Comparison of ENCODE assay signal across 10 mouse cellular contexts in the genomic region with DNA sequence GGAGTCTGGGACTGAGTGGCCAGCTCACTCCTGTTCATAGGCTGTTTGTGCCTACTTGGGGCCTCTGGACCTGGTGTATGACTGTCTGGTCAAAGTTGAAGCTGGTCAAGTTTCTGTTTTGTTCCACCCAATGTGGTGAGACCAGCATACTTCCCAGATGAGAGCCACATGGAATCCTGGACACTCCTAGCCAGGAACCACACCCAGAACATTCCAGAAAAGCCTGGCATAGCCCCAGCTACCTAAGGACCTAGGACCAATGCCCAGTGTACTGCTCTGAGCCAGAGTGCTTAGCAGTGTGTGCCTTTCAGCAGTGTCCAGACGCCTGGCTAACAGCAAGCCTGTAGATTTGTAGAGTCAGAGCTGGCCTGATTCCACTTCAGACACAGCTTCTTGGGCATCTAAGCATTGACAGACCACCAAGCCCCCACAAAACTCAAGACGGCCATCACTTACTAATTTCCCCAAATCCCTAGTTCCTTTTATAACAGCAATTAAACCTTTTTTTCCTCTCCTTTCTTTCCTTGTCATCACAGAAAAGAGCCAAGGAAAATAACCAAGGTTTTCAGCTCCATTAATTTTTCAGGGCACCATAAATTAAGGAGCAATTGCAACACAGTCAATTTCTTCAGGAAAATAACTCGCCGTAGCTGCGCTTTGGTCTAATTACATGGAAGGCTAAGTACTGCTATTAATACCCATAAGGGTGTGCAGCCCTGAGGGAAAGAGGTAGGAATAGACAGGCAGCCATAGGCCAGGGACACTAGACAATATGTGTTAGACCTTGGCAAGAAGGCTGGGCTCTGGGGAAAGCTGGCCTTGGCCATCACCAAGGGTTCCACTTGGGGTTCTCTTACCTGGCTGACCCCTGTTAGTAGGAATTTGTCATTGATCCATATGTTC.
DNase-seq lines count a peak whose midpoint lies in the region; ATAC-seq lines count a peak whose summit lies in the region.
"Had no signal": no experiment of that assay in that cellular context is flagged by ENCODE, and none has a peak within 500 bp of the region (broad histone marks: within the 10 kb centered on the region; RNA-seq: fewer than 3 reads in every experiment).

No protein-coding gene starts in this region.

- peaks cover 34% of the 10 kb centered on the region for H3K4me1 ChIP-seq in heart, embryonic 15.5 days (replicated peaks)
- H3K4me1 ChIP-seq in limb, embryonic 15.5 days: peaks cover 19% of the 10 kb centered on the region
- no peaks in the 10 kb centered on the region for H3K4me1 ChIP-seq in forebrain, embryonic 11.5 days (replicated peaks; ENCODE audit: control insufficient read depth, insufficient read depth, low read length)
- H3K4me1 ChIP-seq in midbrain, embryonic 11.5 days (ENCODE audit: control insufficient read depth, insufficient read depth, low read length): no peaks in the 10 kb centered on the region
- H3K4me1 ChIP-seq: stomach, embryonic 15.5 days had no signal

- no peak overlapping the region for H3K4me3 ChIP-seq in heart, embryonic 15.5 days
- H3K4me3 ChIP-seq in limb, embryonic 15.5 days: no peak overlapping the region
- H3K4me3 ChIP-seq in forebrain, embryonic 11.5 days (ENCODE audit: low read depth, low read length): no peak overlapping the region
- no peak overlapping the region for H3K4me3 ChIP-seq in midbrain, embryonic 11.5 days (ENCODE audit: low read depth, low read length)
- H3K4me3 ChIP-seq: hindbrain, embryonic 15.5 days; stomach, embryonic 15.5 days had no signal

- ATAC-seq in heart, embryonic 15.5 days (replicated peaks; ENCODE audit: insufficient number of reproducible peaks, insufficient read depth, low FRiP score, low read depth): peak; percentile 66; the same call in 1 of the 2 replicates
- peak; percentile 82 for ATAC-seq in limb, embryonic 15.5 days (ENCODE audit: insufficient number of reproducible peaks, low FRiP score, low TSS enrichment, low read depth)
- ATAC-seq in forebrain, embryonic 11.5 days (replicated peaks; ENCODE audit: low FRiP score): no peak
- no peak for ATAC-seq in midbrain, embryonic 11.5 days (ENCODE audit: low FRiP score)

- no peaks in the 10 kb centered on the region for H3K27me3 ChIP-seq in heart, embryonic 15.5 days
- no peaks in the 10 kb centered on the region for H3K27me3 ChIP-seq in limb, embryonic 15.5 days
- no peaks in the 10 kb centered on the region for H3K27me3 ChIP-seq in forebrain, embryonic 11.5 days (ENCODE audit: control insufficient read depth, insufficient read depth, low read length)
- no peaks in the 10 kb centered on the region for H3K27me3 ChIP-seq in midbrain, embryonic 11.5 days (ENCODE audit: control insufficient read depth, insufficient read depth, low read length)
- H3K27me3 ChIP-seq: hindbrain, embryonic 15.5 days; stomach, embryonic 15.5 days had no signal

- DNase-seq in adrenal gland, adult 2 months: peak; percentile 21
- DNase-seq in adrenal gland, postnatal 10 days: no peak
- peak; percentile 83 to 85 for DNase-seq in cerebellum, postnatal 14 days
- no peak for DNase-seq in right cerebral cortex, postnatal 4 days
- DNase-seq in forebrain, embryonic 11.5 days (ENCODE audit: low spot score): no peak
- DNase-seq in midbrain, embryonic 11.5 days (ENCODE audit: low spot score, missing footprints): no peak

- no peaks in the 10 kb centered on the region for H3K9me3 ChIP-seq in heart, embryonic 15.5 days (replicated peaks)
- H3K9me3 ChIP-seq in limb, embryonic 15.5 days: no peaks in the 10 kb centered on the region
- no peaks in the 10 kb centered on the region for H3K9me3 ChIP-seq in forebrain, embryonic 11.5 days (ENCODE audit: control insufficient read depth, low read length)
- H3K9me3 ChIP-seq in midbrain, embryonic 11.5 days (ENCODE audit: control insufficient read depth, low read length): no peaks in the 10 kb centered on the region
- H3K9me3 ChIP-seq: hindbrain, embryonic 15.5 days; stomach, embryonic 15.5 days had no signal

- H3K36me3 ChIP-seq in heart, embryonic 15.5 days: no peaks in the 10 kb centered on the region
- H3K36me3 ChIP-seq in limb, embryonic 15.5 days: no peaks in the 10 kb centered on the region
- no peaks in the 10 kb centered on the region for H3K36me3 ChIP-seq in forebrain, embryonic 11.5 days (ENCODE audit: control insufficient read depth, insufficient read depth, low read length)
- no peaks in the 10 kb centered on the region for H3K36me3 ChIP-seq in midbrain, embryonic 11.5 days (ENCODE audit: control insufficient read depth, insufficient read depth, low read length)
- H3K36me3 ChIP-seq: hindbrain, embryonic 15.5 days; stomach, embryonic 15.5 days had no signal

- no peak overlapping the region for H3K4me2 ChIP-seq in heart, embryonic 15.5 days
- no peak overlapping the region for H3K4me2 ChIP-seq in limb, embryonic 15.5 days
- no peak overlapping the region for H3K4me2 ChIP-seq in forebrain, embryonic 11.5 days (ENCODE audit: low read depth, low read length, severe bottlenecking)
- H3K4me2 ChIP-seq in midbrain, embryonic 11.5 days: no peak overlapping the region
- H3K4me2 ChIP-seq: hindbrain, embryonic 15.5 days; stomach, embryonic 15.5 days had no signal

- 62% methylated on average over 5 of the region's 5 CpGs for WGBS in heart, embryonic 15.5 days
- 39% methylated on average over 5 of the region's 5 CpGs for WGBS in limb, embryonic 15.5 days
- 83% methylated on average over 5 of the region's 5 CpGs for WGBS in forebrain, embryonic 11.5 days
- WGBS in midbrain, embryonic 11.5 days: 93% methylated on average over 5 of the region's 5 CpGs

- H3K9ac ChIP-seq in heart, embryonic 15.5 days: no peak overlapping the region
- H3K9ac ChIP-seq in limb, embryonic 15.5 days: no peak overlapping the region
- no peak overlapping the region for H3K9ac ChIP-seq in forebrain, embryonic 11.5 days (ENCODE audit: low read length)
- H3K9ac ChIP-seq in midbrain, embryonic 11.5 days (ENCODE audit: low read length): no peak overlapping the region
- H3K9ac ChIP-seq: hindbrain, embryonic 15.5 days; stomach, embryonic 15.5 days had no signal

- H3K27ac ChIP-seq in heart, embryonic 15.5 days: peak overlapping the region; percentile 25
- H3K27ac ChIP-seq in limb, embryonic 15.5 days: peak overlapping the region; percentile 71
- H3K27ac ChIP-seq in forebrain, embryonic 11.5 days (ENCODE audit: low read depth, low read length): no peak overlapping the region
- no peak overlapping the region for H3K27ac ChIP-seq in midbrain, embryonic 11.5 days (ENCODE audit: low read depth, low read length)
- H3K27ac ChIP-seq: hindbrain, embryonic 15.5 days; stomach, embryonic 15.5 days had no signal

Comparison
In these comparisons a context has a peak if more than half of its experiments do, and no peak if none do; other contexts are left out.
1. DNase-seq: peak in adrenal gland, adult 2 months (single experiment) and cerebellum, postnatal 14 days (2 of 2); none in adrenal gland, postnatal 10 days (single experiment), right cerebral cortex, postnatal 4 days (single experiment), forebrain, embryonic 11.5 days (single experiment) and midbrain, embryonic 11.5 days (single experiment).
2. ATAC-seq: peak in heart, embryonic 15.5 days (single experiment) and limb, embryonic 15.5 days (single experiment); none in forebrain, embryonic 11.5 days (single experiment) and midbrain, embryonic 11.5 days (single experiment).
3. H3K27ac ChIP-seq: peak in heart, embryonic 15.5 days (single experiment) and limb, embryonic 15.5 days (single experiment); none in forebrain, embryonic 11.5 days (single experiment) and midbrain, embryonic 11.5 days (single experiment).